Mouse (Mus musculus): ENCODE results near the gene Cybc1. TPM values are rescaled to one million over a fixed set of nuclear protein-coding genes. Genes with fewer than 3 reads are reported as not detected.

Cybc1 gene
- polyA plus RNA-seq, 1 experiment: 25.3 TPM

DNA sequence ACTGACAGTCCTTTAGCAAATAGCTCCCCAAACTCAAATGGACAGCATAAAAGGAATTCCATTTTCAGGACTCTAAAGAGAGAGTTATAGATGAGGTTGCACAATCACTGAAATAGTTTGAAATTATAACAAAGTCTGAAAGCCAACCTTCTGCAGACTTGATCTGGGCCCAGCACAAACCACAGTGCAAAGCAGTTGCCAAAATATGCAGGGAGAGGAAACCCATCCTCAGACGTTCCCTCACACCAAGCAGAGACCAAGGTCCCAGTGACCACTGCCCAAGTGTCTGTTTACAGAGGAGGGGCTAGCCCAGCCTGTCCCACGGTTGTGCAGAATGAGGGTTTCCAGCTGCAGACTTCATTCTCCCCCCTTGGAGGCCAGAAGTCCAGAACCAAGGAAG is 30.5 kb downstream of the Cybc1 start:
- 22% methylated on average over 2 of the region's 2 CpGs for WGBS
- Histone ChIP-seq H3K4me1 (ENCODE audit: control insufficient read depth, insufficient read depth, low read length) (no peaks in the 10 kb centered on the region), H3K4me3 (replicated peaks; ENCODE audit: extremely low read depth, low read depth, low read length) (no peak overlapping the region)
- DNase-seq: no peak
- TF ChIP-seq CTCF (IDR thresholded peaks at IDR 0.05; ENCODE audit: insufficient read depth, low read length) (no peak), POLR2A (IDR thresholded peaks at IDR 0.05; ENCODE audit: borderline replicate concordance, extremely low read depth, low read depth, low read length) (no peak)

DNA sequence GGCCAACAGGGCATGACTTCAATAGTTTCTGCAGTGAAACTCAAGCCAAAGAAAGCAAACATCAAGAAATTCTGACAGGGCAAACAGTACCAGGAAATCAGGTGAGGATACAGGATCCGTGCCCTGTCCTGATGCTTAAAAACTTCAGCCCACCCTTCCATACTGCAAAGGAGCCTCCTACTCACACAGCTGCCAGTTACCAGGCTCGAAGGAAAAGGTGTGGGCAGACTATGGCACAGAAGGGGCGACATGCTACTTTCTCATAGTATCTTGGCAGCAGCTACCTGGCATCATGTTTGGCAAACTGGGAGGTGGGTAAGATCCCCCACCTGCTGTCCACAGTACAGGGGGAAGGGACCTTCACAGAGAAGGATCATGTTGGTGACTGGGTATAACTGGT is 35.7 kb downstream of the Cybc1 start:
- TF ChIP-seq CTCF (IDR thresholded peaks at IDR 0.05; ENCODE audit: insufficient read depth, low read length) (no peak), POLR2A (IDR thresholded peaks at IDR 0.05; ENCODE audit: borderline replicate concordance, extremely low read depth, low read depth, low read length) (no peak)
- 67% methylated on average over 3 of the region's 3 CpGs for WGBS
- DNase-seq: no peak

GRCm38 (mm10) chr11:121192742-121193141 is 36.4 kb downstream of the Cybc1 start:
- WGBS: 64% methylated on average over 2 of the region's 2 CpGs
- DNase-seq: no peak
- no peak for TF ChIP-seq POLR2A (IDR thresholded peaks at IDR 0.05; ENCODE audit: borderline replicate concordance, extremely low read depth, low read depth, low read length)
- Histone ChIP-seq H3K4me3 (replicated peaks; ENCODE audit: extremely low read depth, low read depth, low read length) (no peak overlapping the region), H3K4me1 (ENCODE audit: control insufficient read depth, insufficient read depth, low read length) (no peaks in the 10 kb centered on the region)

More for the DNA sequence above, 35.7 kb downstream of the Cybc1 start:
- Histone ChIP-seq H3K4me1 (ENCODE audit: control insufficient read depth, insufficient read depth, low read length) (no peaks in the 10 kb centered on the region), H3K4me3 (replicated peaks; ENCODE audit: extremely low read depth, low read depth, low read length) (no peak overlapping the region)

DNA sequence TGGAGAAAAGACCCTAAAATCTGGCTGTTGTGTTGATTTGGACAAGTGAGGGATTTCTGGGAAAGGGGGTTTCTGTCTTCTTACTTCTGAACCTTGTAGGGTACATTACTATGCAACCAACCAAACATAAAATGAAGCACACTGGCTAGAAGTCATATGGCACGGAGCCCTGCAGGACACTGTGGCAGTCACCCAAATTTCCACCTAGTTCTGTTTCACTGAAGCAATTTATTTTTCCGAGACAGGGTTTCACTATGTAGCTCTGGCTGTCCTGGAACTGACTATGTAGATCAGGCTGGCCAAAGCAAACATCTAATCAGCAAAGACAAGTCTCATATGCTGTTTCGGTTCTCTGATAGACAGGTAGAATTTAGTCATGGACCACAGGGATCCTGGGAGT is 39.4 kb downstream of the Cybc1 start:
- no peak for DNase-seq
- 73% methylated on average over 3 of the region's 3 CpGs for WGBS
- TF ChIP-seq CTCF (IDR thresholded peaks at IDR 0.05; ENCODE audit: insufficient read depth, low read length): no peak
- no peak overlapping the region for H3K4me3 ChIP-seq (replicated peaks; ENCODE audit: extremely low read depth, low read depth, low read length)
- no peaks in the 10 kb centered on the region for H3K4me1 ChIP-seq (ENCODE audit: control insufficient read depth, insufficient read depth, low read length)

- H3K4me1 ChIP-seq (ENCODE audit: control insufficient read depth, insufficient read depth, low read length): no peaks in the 10 kb centered on the region
- H3K4me3 ChIP-seq (replicated peaks; ENCODE audit: extremely low read depth, low read depth, low read length): no peak overlapping the region
- peak; percentile 30 for DNase-seq
- TF ChIP-seq POLR2A (IDR thresholded peaks at IDR 0.05; ENCODE audit: borderline replicate concordance, extremely low read depth, low read depth, low read length) (no peak), CTCF (IDR thresholded peaks at IDR 0.05; ENCODE audit: insufficient read depth, low read length) (peak; percentile 91)
- WGBS: 59% methylated on average over 12 of the region's 12 CpGs
Observed at GRCm38 (mm10) chr11:121176285-121177270, 52.5 kb downstream of the Cybc1 start.

DNA sequence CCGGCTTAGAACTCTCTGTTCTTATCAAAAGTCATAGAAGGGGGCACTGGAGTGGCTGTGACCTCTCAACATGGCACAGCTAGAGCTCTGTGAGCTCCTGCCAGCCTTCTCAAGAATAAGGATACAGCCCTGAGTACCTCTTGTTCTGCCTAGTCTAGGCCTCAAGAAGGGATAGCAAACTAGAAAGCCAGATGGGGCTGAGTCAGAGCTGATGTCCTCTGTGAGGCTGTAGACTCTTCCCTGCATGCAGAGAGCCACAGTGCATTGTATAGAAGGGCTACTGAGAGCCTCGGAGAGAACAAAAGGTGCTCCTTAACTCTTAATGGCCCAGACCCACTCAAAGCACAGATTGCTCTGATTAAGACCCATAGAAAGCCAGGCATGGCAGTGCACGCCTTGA is 54.9 kb downstream of the Cybc1 start:
- WGBS: 54% methylated on average over 3 of the region's 3 CpGs
- Histone ChIP-seq H3K4me3 (replicated peaks; ENCODE audit: extremely low read depth, low read depth, low read length) (no peak overlapping the region), H3K4me1 (ENCODE audit: control insufficient read depth, insufficient read depth, low read length) (no peaks in the 10 kb centered on the region)
- no peak for DNase-seq
- TF ChIP-seq POLR2A (IDR thresholded peaks at IDR 0.05; ENCODE audit: borderline replicate concordance, extremely low read depth, low read depth, low read length) (no peak), CTCF (IDR thresholded peaks at IDR 0.05; ENCODE audit: insufficient read depth, low read length) (no peak)

DNA sequence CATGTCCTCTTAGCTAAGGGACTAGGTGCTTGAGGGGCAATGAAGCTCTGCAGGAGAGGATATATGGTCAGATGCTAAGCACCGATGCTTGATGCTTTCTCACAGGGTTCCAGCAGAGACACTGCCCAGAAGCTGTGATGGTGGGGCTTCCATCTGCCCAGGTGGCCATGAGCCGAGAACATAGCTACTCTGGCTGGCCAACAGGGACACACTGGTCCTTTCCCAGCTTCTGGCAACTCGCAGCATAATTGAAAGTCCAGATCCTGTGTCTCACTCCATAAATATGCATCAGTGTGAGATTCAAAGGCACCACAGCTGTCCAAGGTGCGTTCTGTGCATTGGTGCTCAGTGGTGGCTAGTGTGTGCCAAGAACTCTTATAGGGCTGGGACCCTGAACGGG is 55.9 kb downstream of the Cybc1 start:
- WGBS: 83% methylated on average over 5 of the region's 5 CpGs
- TF ChIP-seq POLR2A (IDR thresholded peaks at IDR 0.05; ENCODE audit: borderline replicate concordance, extremely low read depth, low read depth, low read length) (no peak), CTCF (IDR thresholded peaks at IDR 0.05; ENCODE audit: insufficient read depth, low read length) (no peak)
- no peaks in the 10 kb centered on the region for H3K4me1 ChIP-seq (ENCODE audit: control insufficient read depth, insufficient read depth, low read length)
- DNase-seq: no peak
- H3K4me3 ChIP-seq (replicated peaks; ENCODE audit: extremely low read depth, low read depth, low read length): no peak overlapping the region

Other genes starting within 250 kb of the Cybc1 start
- 61.2 and 75.3 TPM in 2 replicates for gene Csnk1d, start 238.0 kb downstream of the Cybc1 start, polyA plus RNA-seq (2012; rRNA removed)
- 5.8 and 6.4 TPM in 2 replicates for gene Cd7, start 189.9 kb downstream of the Cybc1 start, polyA plus RNA-seq (2012; rRNA removed)
- 0.06 and 0.51 TPM in 2 replicates for gene Sectm1b, start 165.8 kb downstream of the Cybc1 start, polyA plus RNA-seq (2012; rRNA removed)
- not detected in 2 replicates for gene Sectm1a, start 148.1 kb downstream of the Cybc1 start, polyA plus RNA-seq (2012; rRNA removed)
- not detected in 2 replicates for gene Tex19.2, start 110.6 kb downstream of the Cybc1 start, polyA plus RNA-seq (2012; rRNA removed)
- gene Tex19.1, start 83.2 kb downstream of the Cybc1 start, polyA plus RNA-seq (2012; rRNA removed): not detected in 2 replicates
- gene Uts2r, start 69.1 kb downstream of the Cybc1 start, polyA plus RNA-seq (2012; rRNA removed): 0.13 TPM in 1 of 2 replicates, not detected in the other
- gene Hexdc, start 24.9 kb downstream of the Cybc1 start, polyA plus RNA-seq (2012; rRNA removed): 13.4 and 13.9 TPM in 2 replicates
- 11.5 and 14.1 TPM in 2 replicates for gene Ogfod3, start 24.6 kb downstream of the Cybc1 start, polyA plus RNA-seq (2012; rRNA removed)
- gene Narf, start 7.9 kb upstream of the Cybc1 start, polyA plus RNA-seq (2012; rRNA removed): 16.6 and 21.5 TPM in 2 replicates
- gene Foxk2, start 30.7 kb upstream of the Cybc1 start, polyA plus RNA-seq (2012; rRNA removed): 30.3 and 34.2 TPM in 2 replicates
- gene Wdr45b, start 125.1 kb upstream of the Cybc1 start, polyA plus RNA-seq (2012; rRNA removed): 41.5 and 45.3 TPM in 2 replicates
- gene Rab40b, start 158.9 kb upstream of the Cybc1 start, polyA plus RNA-seq (2012; rRNA removed): 2.4 and 2.7 TPM in 2 replicates
- 6.1 and 9.0 TPM in 2 replicates for gene Fn3krp, start 192.1 kb upstream of the Cybc1 start, polyA plus RNA-seq (2012; rRNA removed)
- 1.7 and 3.3 TPM in 2 replicates for gene Fn3k, start 205.6 kb upstream of the Cybc1 start, polyA plus RNA-seq (2012; rRNA removed)
- gene Tbcd, start 222.6 kb upstream of the Cybc1 start, polyA plus RNA-seq (2012; rRNA removed): 39.0 and 51.3 TPM in 2 replicates

All from lung, adult 2 months (tissue).